Mouse (Mus musculus): ENCODE data around the gene Prr22. TPM values are rescaled to one million over a fixed set of nuclear protein-coding genes. Genes with fewer than 3 reads are reported as not detected.

Prr22 gene
- total RNA-seq, 2 experiments from 2014 or later: 0.19 to 0.20 TPM

- no peak for DNase-seq
Measured at GRCm38 (mm10) chr17:56761077-56761476, 9.0 kb upstream of the Prr22 start.

- peak; percentile 91 for DNase-seq
Measured at GRCm38 (mm10) chr17:56761991-56762410, 8.0 kb upstream of the Prr22 start.

- DNase-seq: no peak
Measured at GRCm38 (mm10) chr17:56762769-56763731, 7.0 kb upstream of the Prr22 start.

GRCm38 (mm10) chr17:56763741-56764250 is 6.3 kb upstream of the Prr22 start:
- DNase-seq: no peak

GRCm38 (mm10) chr17:56764474-56765354 is 5.3 kb upstream of the Prr22 start, which contains the start of gene Dus3l:
Dus3l (plus strand) TSS chr17:56764757.
- DNase-seq: peak; percentile 83

- DNase-seq: no peak
Measured at GRCm38 (mm10) chr17:56765431-56765830, 4.6 kb upstream of the Prr22 start.

- DNase-seq: no peak
Measured at GRCm38 (mm10) chr17:56766631-56767405, 3.2 kb upstream of the Prr22 start.

- DNase-seq: no peak
Measured at GRCm38 (mm10) chr17:56767531-56768135, 2.4 kb upstream of the Prr22 start.

GRCm38 (mm10) chr17:56768941-56769340 is 1.1 kb upstream of the Prr22 start:
- no peak for DNase-seq

- DNase-seq: no peak
Measured at GRCm38 (mm10) chr17:56777568-56777967, 7.5 kb downstream of the Prr22 start.

- no peak for DNase-seq
Measured at GRCm38 (mm10) chr17:56778779-56779362, 8.8 kb downstream of the Prr22 start.

- no peak for DNase-seq
Measured at GRCm38 (mm10) chr17:56780291-56780978, 10.4 kb downstream of the Prr22 start.

- no peak for DNase-seq
Measured at GRCm38 (mm10) chr17:56788886-56789285, 18.8 kb downstream of the Prr22 start.

GRCm38 (mm10) chr17:56789286-56789685 is 19.2 kb downstream of the Prr22 start:
- no peak for DNase-seq

GRCm38 (mm10) chr17:56792588-56792987 is 22.5 kb downstream of the Prr22 start:
- DNase-seq: no peak

- DNase-seq: no peak
Measured at GRCm38 (mm10) chr17:56793614-56794319, 23.7 kb downstream of the Prr22 start.

GRCm38 (mm10) chr17:56799276-56799675 is 29.2 kb downstream of the Prr22 start:
- DNase-seq: no peak

- DNase-seq: no peak
Measured at GRCm38 (mm10) chr17:56802065-56802464, 32.0 kb downstream of the Prr22 start.

GRCm38 (mm10) chr17:56804952-56805351 is 34.9 kb downstream of the Prr22 start:
- no peak for DNase-seq

- no peak for DNase-seq
Measured at GRCm38 (mm10) chr17:56805784-56806183, 35.7 kb downstream of the Prr22 start.

All from gastrocnemius, postnatal 10 days (tissue).